32 mouse cellular contexts compared by ENCODE assay signal in genomic region chr6:124584935-124585334, GRCm38 (mm10). TPM values are rescaled to one million over a fixed set of nuclear protein-coding genes. Genes with fewer than 3 reads are reported as not detected.
A peak's percentile ranks its signal among the peaks of the same experiment; 100 is the strongest.
DNase-seq lines count a peak whose midpoint lies in the region; ATAC-seq and TF ChIP-seq lines count a peak whose summit lies in the region.
"Had no signal": no experiment of that assay in that cellular context is flagged by ENCODE, and none has a peak within 500 bp of the region (broad histone marks: within the 10 kb centered on the region; RNA-seq: fewer than 3 reads in every experiment).

No protein-coding gene starts in this region.

- TF ChIP-seq EP300 in lung, postnatal 0 days (IDR thresholded peaks at IDR 0.05), result no peak

- no peak for TF ChIP-seq CTCF in lung, postnatal 0 days (IDR thresholded peaks at IDR 0.05)
- no peak for TF ChIP-seq CTCF in lung, adult 2 months (IDR thresholded peaks at IDR 0.05; ENCODE audit: insufficient read depth, low read length)

- no peak for TF ChIP-seq POLR2A in lung, adult 2 months (IDR thresholded peaks at IDR 0.05; ENCODE audit: borderline replicate concordance, extremely low read depth, low read depth, low read length)

- no peak overlapping the region for H3K4me2 ChIP-seq in lung, postnatal 0 days (replicated peaks; ENCODE audit: low read depth, low read length)
- no peak overlapping the region for H3K4me2 ChIP-seq in midbrain, embryonic 16.5 days (ENCODE audit: low read length)
- H3K4me2 ChIP-seq: heart, embryonic 12.5 days; heart, embryonic 15.5 days; hindbrain, embryonic 13.5 days had no signal

- 0 out of 2 replicates have a peak overlapping the region, but pooled peaks have one; percentile 5 for H3K9ac ChIP-seq in lung, postnatal 0 days (replicated peaks; ENCODE audit: low read depth)
- no peak overlapping the region for H3K9ac ChIP-seq in midbrain, embryonic 16.5 days (ENCODE audit: low read depth, low read length)
- H3K9ac ChIP-seq: forebrain, postnatal 0 days; heart, embryonic 12.5 days; heart, embryonic 15.5 days; hindbrain, embryonic 13.5 days had no signal

- no peak for ATAC-seq in lung, postnatal 0 days
- ATAC-seq in midbrain, embryonic 16.5 days, result no peak
- ATAC-seq: activated CD4-positive, CD25-positive, alpha-beta regulatory T cell, adult 4 months; forebrain, embryonic 14.5 days; forebrain, postnatal 0 days; hindbrain, embryonic 16.5 days; intestine, embryonic 16.5 days had no signal

- 34% methylated on average over 3 of the region's 3 CpGs for WGBS in lung, postnatal 0 days
- WGBS in lung, adult 2 months, result 46% methylated on average over 3 of the region's 3 CpGs
- 80% methylated on average over 3 of the region's 3 CpGs for WGBS in midbrain, embryonic 16.5 days

- H3K27me3 ChIP-seq in lung, postnatal 0 days (replicated peaks; ENCODE audit: insufficient read depth, low read length), result no peaks in the 10 kb centered on the region
- H3K27me3 ChIP-seq in midbrain, embryonic 16.5 days (ENCODE audit: control insufficient read depth, insufficient read depth, low read depth, low read length), result no peaks in the 10 kb centered on the region
- H3K27me3 ChIP-seq: heart, embryonic 12.5 days; heart, embryonic 15.5 days; hindbrain, embryonic 13.5 days had no signal

- DNase-seq in adrenal gland, adult 8-10 months, result peak; percentile 41
- DNase-seq in adrenal gland, postnatal 25 days, result no peak
- no peak for DNase-seq in lung, postnatal 0 days (ENCODE audit: low spot score)
- no peak for DNase-seq in lung, adult 2 months
- DNase-seq in adrenal gland, postnatal 10 days, result peak; percentile 29
- DNase-seq in brain, adult 2 months (ENCODE audit: low read depth, low spot score), result peak; percentile 60
- DNase-seq in embryo, embryonic 10 days (ENCODE audit: low spot score), result no peak
- DNase-seq: cerebellum, adult 11 months; cerebellum, adult 2 months; cerebellum, postnatal 10 days; cerebellum, postnatal 36 days; forebrain, postnatal 0 days; gastrocnemius, postnatal 25 days; heart, adult 18-20 months; heart, postnatal 10 days; heart, postnatal 36 days; kidney, adult 18-20 months had no signal

- no peaks in the 10 kb centered on the region for H3K36me3 ChIP-seq in lung, postnatal 0 days (ENCODE audit: insufficient read depth, low read length)
- H3K36me3 ChIP-seq in midbrain, embryonic 16.5 days (ENCODE audit: control insufficient read depth, insufficient read depth, low read length), result no peaks in the 10 kb centered on the region
- H3K36me3 ChIP-seq: forebrain, embryonic 10.5 days; heart, embryonic 12.5 days; heart, embryonic 15.5 days; hindbrain, embryonic 10.5 days; hindbrain, embryonic 13.5 days had no signal

- H3K9me3 ChIP-seq in lung, postnatal 0 days (ENCODE audit: low read length), result no peaks in the 10 kb centered on the region
- no peaks in the 10 kb centered on the region for H3K9me3 ChIP-seq in midbrain, embryonic 16.5 days (replicated peaks; ENCODE audit: control insufficient read depth, low read length, poor library complexity, severe bottlenecking)
- H3K9me3 ChIP-seq: forebrain, embryonic 10.5 days; heart, embryonic 12.5 days; heart, embryonic 15.5 days; hindbrain, embryonic 10.5 days; hindbrain, embryonic 13.5 days had no signal

- no peak overlapping the region for H3K27ac ChIP-seq in lung, postnatal 0 days (ENCODE audit: low read length)
- no peak overlapping the region for H3K27ac ChIP-seq in midbrain, embryonic 16.5 days (ENCODE audit: low read length)
- H3K27ac ChIP-seq: forebrain, embryonic 10.5 days; heart, embryonic 15.5 days; hindbrain, embryonic 10.5 days; hindbrain, embryonic 13.5 days had no signal

- no peak overlapping the region for H3K4me3 ChIP-seq in lung, postnatal 0 days (ENCODE audit: low read depth, low read length)
- no peak overlapping the region for H3K4me3 ChIP-seq in lung, adult 2 months (replicated peaks; ENCODE audit: extremely low read depth, low read depth, low read length)
- no peak overlapping the region for H3K4me3 ChIP-seq in midbrain, embryonic 16.5 days (ENCODE audit: low read depth, low read length)
- H3K4me3 ChIP-seq: forebrain, embryonic 10.5 days; heart, embryonic 12.5 days; heart, embryonic 15.5 days; hindbrain, embryonic 10.5 days; hindbrain, embryonic 13.5 days had no signal

- no peaks in the 10 kb centered on the region for H3K4me1 ChIP-seq in lung, postnatal 0 days (ENCODE audit: insufficient read depth, low read depth, low read length)
- no peaks in the 10 kb centered on the region for H3K4me1 ChIP-seq in lung, adult 2 months (ENCODE audit: control insufficient read depth, insufficient read depth, low read length)
- no peaks in the 10 kb centered on the region for H3K4me1 ChIP-seq in midbrain, embryonic 16.5 days (ENCODE audit: control insufficient read depth, insufficient read depth, low read length)
- H3K4me1 ChIP-seq: forebrain, embryonic 10.5 days; heart, embryonic 12.5 days; heart, embryonic 15.5 days; hindbrain, embryonic 10.5 days; hindbrain, embryonic 13.5 days had no signal

RNA-seq across cellular contexts. Expression of gene C1rb, which starts 14.8 kb away (rescaled TPM):
- total RNA-seq in adrenal gland, adult 8-10 months (2022), result 10 to 100 TPM in 2 of 4 experiments, 1 to 10 TPM in 2; 5.9 to 19.1 (median 12.4) TPM
- total RNA-seq in adrenal gland, postnatal 25 days (2021), result 2.7 and 4.7 TPM in 2 replicates
- 0.06 TPM in 1 of 2 replicates, not detected in the other for polyA plus RNA-seq in lung, postnatal 0 days (2015; fragmentation: Nextera tagmentation; extraction: Ambion mirVana)
- not detected in 2 replicates for polyA plus RNA-seq in lung, adult 2 months (2012; rRNA removed)
- total RNA-seq in adrenal gland, postnatal 10 days (2021), result 1 to 10 TPM; 4.7 to 5.1 TPM
- not detected in 2 replicates for polyA plus RNA-seq in midbrain, embryonic 16.5 days (2015; fragmentation: Nextera tagmentation; extraction: Ambion mirVana)
- total RNA-seq: ES-E14; forebrain, postnatal 0 days had no signal
- polyA plus RNA-seq: activated CD4-positive, CD25-positive, alpha-beta regulatory T cell, adult 4 months; cerebellum, adult 2 months; cortical plate, adult 2 months; embryonic facial prominence, embryonic 11.5 days; embryonic facial prominence, embryonic 14.5 days; forebrain, embryonic 10.5 days; forebrain, embryonic 14.5 days; forebrain, postnatal 0 days; gonadal fat pad, adult 2 months; heart, embryonic 12.5 days; heart, embryonic 15.5 days; hindbrain, embryonic 10.5 days; hindbrain, embryonic 13.5 days; intestine, embryonic 16.5 days had no signal

RNA-seq across cellular contexts. Expression of gene C1s1, which starts 42.8 kb away (rescaled TPM):
- total RNA-seq in adrenal gland, adult 8-10 months (2022), result 100 to 1,000 TPM in 1 of 4 experiments, 10 to 100 TPM in 3; 46.9 to 107 (median 72.7) TPM
- 36.5 and 38.0 TPM in 2 replicates for total RNA-seq in adrenal gland, postnatal 25 days (2021)
- polyA plus RNA-seq in lung, postnatal 0 days (2015; fragmentation: Nextera tagmentation; extraction: Ambion mirVana), result 18.7 and 18.8 TPM in 2 replicates
- polyA plus RNA-seq in lung, adult 2 months (2012; rRNA removed), result 58.4 and 101 TPM in 2 replicates
- 100 to 1,000 TPM in 1 of 2 experiments, 10 to 100 TPM in 1; 76.9 to 105 TPM for total RNA-seq in adrenal gland, postnatal 10 days (2021)
- 0.73 and 0.89 TPM in 2 replicates for polyA plus RNA-seq in midbrain, embryonic 16.5 days (2015; fragmentation: Nextera tagmentation; extraction: Ambion mirVana)
- polyA plus RNA-seq: activated CD4-positive, CD25-positive, alpha-beta regulatory T cell, adult 4 months had no signal

RNA-seq across cellular contexts. Expression of gene C1s2, which starts 51.0 kb away (rescaled TPM):
- 1 to 10 TPM; 1.8 to 4.1 (median 3.0) TPM for total RNA-seq in adrenal gland, adult 8-10 months (2022)
- total RNA-seq in adrenal gland, postnatal 25 days (2021), result 1.7 and 2.9 TPM in 2 replicates
- 0.12 TPM in 1 of 2 replicates, not detected in the other for polyA plus RNA-seq in lung, postnatal 0 days (2015; fragmentation: Nextera tagmentation; extraction: Ambion mirVana)
- polyA plus RNA-seq in lung, adult 2 months (2012; rRNA removed), result 0.06 TPM in 1 of 2 replicates, not detected in the other
- 1 to 10 TPM; 2.5 to 4.2 TPM for total RNA-seq in adrenal gland, postnatal 10 days (2021)
- 0.21 and 0.26 TPM in 2 replicates for polyA plus RNA-seq in midbrain, embryonic 16.5 days (2015; fragmentation: Nextera tagmentation; extraction: Ambion mirVana)
- polyA plus RNA-seq: activated CD4-positive, CD25-positive, alpha-beta regulatory T cell, adult 4 months; embryonic facial prominence, embryonic 11.5 days; heart, embryonic 12.5 days; heart, embryonic 15.5 days; hindbrain, embryonic 10.5 days; hindbrain, embryonic 16.5 days had no signal

Comparison
In these comparisons a context has a peak if more than half of its experiments do, and no peak if none do; other contexts are left out.
1. DNase-seq: peak in adrenal gland, adult 8-10 months (single experiment), adrenal gland, postnatal 10 days (single experiment) and brain, adult 2 months (single experiment); none in adrenal gland, postnatal 25 days (single experiment), lung, postnatal 0 days (single experiment), lung, adult 2 months (single experiment) and embryo, embryonic 10 days (single experiment).